Mouse (Mus musculus): ENCODE results near the gene Il10. TPM values are rescaled to one million over a fixed set of nuclear protein-coding genes. Genes with fewer than 3 reads are reported as not detected.
"Not testable (repeated sequence)": the region's sequence is repeated elsewhere in the genome, so short reads cannot be mapped to it uniquely, and the experiment has no call there.

Gene Il10
- total RNA-seq, 2 experiments from 2014 or later, result not detected

DNA sequence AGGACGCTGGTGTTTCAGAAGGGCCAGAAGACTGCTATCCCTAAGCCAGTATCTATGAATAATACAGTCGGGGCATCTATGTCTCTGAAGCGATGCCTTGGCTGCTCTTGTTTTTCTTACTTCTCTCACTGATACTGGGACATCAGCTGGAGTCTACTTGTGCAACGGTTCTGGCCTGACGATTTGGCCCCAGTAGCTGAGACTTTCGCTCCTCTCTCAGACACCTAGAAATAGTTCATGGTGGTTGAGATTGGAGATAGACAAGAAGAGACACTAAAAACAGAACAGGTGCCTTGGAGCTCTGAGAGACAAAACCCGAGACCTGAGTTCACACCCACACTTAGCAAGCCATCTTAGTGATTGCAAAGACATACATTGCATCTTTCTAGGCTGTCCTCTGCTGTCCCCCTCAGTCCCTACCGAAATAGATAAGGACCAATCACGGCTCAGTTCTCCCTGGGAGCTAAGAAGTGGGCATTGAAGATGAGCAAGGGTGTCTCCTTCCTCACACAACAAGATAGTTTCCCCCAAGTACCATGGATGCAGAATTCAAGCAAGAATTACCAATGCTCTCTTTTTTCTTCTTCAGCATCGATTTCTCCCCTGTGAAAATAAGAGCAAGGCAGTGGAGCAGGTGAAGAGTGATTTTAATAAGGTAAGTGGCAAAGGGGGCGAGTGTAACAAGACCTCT lies 2.4 kb downstream of the Il10 start:
- intact Hi-C loops (cut with DNase I), result no loop called here
- DNase-seq, result no peak
- Histone ChIP-seq H3K27ac (no peak overlapping the region), H3K4me3 (no peak overlapping the region)
- no peak for TF ChIP-seq CTCF (IDR thresholded peaks at IDR 0.05)

DNA sequence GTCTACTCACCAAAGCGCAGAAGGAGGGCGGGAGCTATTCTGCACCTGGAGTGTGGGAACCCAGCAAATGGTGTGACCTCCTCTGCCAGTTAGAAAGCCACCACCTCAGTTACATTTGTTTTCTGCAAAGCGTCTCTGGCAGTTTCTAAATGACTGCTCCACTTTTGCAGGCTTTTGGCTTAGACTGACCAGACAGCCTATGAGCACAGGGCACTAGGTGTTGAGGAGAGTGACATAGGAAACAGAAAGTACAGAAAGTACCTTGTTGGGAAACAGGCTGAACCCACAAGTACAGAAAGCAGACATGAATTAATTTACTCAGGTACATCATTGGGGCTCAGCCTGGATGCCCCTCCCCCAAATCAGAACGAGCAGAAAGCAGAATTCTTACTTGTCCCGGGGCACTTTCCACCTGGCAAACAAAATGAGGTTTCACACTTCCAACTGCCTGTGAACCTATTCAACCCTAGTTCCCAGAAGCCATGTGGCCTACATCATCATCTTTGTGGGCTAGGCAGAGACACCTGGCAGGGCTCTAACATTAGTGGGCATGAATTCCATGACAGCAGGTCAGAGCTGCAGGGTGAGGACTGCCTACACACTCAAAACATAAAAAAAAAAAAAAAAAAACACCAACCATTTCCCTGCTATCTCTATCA lies 3.1 kb downstream of the Il10 start:
- intact Hi-C loops (cut with DNase I), result no loop called here
- Histone ChIP-seq H3K27ac (no peak overlapping the region), H3K4me3 (no peak overlapping the region)
- TF ChIP-seq CTCF (IDR thresholded peaks at IDR 0.05), result no peak
- DNase-seq, result no peak

DNA sequence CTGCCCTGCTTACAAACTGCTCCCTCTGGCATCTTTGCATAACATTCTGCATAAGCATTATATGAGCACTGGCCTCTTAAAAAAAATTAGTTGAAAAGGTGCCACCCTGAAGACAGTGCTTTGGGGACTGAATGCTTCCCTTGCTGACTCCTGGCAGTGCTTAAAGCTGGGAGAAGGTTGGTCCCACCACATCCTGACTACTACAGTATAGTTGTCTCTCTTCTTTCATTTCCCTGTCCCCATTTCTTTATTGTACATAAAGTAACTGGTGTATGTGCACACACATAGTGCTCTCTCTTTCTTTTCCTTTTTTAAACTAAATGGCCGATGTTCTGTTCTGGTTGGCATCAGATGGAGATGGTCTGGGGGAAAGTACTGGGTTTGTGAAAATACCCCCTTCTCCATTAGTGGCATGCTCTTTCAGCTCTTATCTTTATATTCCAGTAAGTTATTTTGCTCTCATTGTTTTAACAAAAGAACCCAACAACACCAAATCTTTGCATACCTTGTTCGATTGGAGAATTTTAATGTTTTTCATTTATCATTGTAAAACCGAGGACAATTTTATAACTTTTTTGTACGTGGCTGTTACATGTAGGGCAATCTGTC lies 3.7 kb downstream of the Il10 start:
- H3K4me3 ChIP-seq; H3K27ac ChIP-seq; DNase-seq; intact Hi-C loops (cut with DNase I): not testable (repeated sequence)

DNA sequence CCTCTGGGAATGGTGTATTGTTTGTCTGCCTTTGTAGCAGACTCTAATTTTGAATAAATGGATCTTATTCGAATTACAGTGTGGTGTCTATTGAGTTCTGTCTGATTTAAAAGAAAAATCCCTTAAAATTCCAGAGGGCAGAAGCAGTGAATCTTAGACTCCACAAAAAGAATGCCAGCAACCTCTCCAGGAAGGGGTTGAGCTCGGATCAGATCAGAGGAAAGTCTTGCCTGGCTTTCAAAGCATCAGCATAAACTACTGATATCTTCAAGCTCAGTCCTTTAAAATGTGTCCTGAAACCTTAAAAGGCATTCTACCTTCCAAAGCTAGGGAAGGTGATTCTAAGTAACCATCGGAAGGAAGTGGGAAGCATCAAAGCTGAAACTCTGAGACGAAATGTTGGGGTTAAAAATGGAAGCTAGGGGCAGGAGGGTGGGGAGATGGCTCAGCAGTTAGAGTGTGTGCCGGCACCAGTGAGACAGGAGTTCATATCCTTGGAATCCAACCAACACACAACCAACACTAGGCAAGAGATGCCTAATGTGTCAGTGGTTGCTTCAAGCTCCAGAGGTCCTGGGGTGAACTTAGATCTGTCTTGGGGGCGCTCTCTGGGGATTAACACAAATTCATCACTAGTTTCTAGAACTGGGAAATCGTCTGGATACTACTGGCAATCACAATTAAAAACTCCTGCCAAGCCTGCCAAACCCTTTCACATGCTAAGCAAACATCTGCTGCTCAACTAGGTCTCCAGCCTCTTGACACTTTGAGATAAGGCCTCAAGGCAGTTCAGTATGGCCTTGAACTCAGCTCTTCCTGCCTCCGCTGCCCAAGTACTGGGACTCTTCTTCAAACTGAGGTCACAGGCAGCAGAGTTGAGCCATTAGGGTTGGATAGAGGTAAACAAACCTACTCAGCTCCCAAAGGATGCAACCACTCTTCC lies 5.5 kb downstream of the Il10 start:
- no peak for DNase-seq
- intact Hi-C loops (cut with DNase I), result no loop called here
- H3K27ac ChIP-seq, result no peak overlapping the region
- TF ChIP-seq CTCF (IDR thresholded peaks at IDR 0.05), result no peak
- no peak overlapping the region for H3K4me3 ChIP-seq

DNA sequence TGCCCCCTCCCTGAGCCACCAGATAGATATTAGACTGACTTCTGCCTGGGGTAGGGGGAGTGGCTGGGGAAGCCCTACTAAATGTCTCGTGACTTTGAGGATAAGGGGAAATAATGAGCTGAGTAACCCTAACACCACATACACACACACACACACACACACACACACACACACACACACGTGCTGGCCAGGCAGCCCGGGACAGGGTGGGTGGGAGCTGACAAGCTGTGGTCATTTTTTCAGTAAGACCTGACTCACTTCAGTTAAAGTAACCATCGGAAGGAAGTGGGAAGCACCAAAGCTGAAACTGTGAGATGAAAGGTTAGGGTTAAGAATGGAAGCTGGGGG lies 6.2 kb downstream of the Il10 start:
- no peak for DNase-seq
- TF ChIP-seq CTCF (IDR thresholded peaks at IDR 0.05), result no peak
- intact Hi-C loops (cut with DNase I), result no loop called here
- Histone ChIP-seq H3K4me3 (no peak overlapping the region), H3K27ac (no peak overlapping the region)

DNA sequence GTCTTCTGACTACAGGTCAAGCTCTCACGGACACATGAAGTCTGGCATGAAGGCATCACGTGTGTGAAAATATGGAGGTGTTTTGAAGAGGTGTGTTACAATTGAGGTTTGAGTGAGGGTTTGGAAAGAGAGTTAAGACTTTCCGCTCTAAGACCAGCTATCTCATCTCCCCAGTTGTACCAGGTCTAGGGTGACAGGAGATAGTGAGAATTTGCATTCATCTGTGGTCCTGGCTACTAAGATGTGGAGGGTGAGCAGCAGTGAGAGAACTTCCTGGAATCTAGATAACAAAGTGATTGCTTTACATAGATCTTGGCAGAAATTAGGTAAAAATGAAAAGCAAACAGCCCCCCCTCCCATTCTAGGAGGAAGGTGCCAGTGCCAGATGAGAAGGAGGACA lies 9.6 kb downstream of the Il10 start:
- no peak for DNase-seq
- Histone ChIP-seq H3K27ac (no peak overlapping the region), H3K4me3 (no peak overlapping the region)
- intact Hi-C loops (cut with DNase I), result no loop called here
- TF ChIP-seq CTCF (IDR thresholded peaks at IDR 0.05), result no peak

DNA sequence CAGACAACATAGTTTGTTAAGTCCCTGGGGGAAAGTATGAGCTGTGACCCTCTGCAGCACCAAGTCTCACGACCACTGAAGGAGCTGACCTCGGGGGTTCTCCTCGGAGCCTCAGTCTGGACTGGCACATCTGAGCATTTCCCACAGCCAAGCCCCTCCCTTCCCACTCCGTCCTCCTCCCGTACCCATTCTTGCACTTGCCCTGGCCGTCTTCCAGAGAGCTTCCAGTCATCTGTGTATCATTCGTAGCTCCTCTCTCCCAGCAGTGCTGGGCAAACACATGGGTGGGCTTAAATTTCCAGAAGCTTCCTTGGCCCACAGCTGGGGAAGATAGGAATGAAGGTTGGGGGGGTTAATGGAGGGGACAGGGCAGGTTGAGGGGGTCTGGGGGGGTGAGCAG lies 10.6 kb downstream of the Il10 start:
- intact Hi-C loops (cut with DNase I), result no loop called here
- Histone ChIP-seq H3K27ac (no peak overlapping the region), H3K4me3 (no peak overlapping the region)
- no peak for DNase-seq
- TF ChIP-seq CTCF (IDR thresholded peaks at IDR 0.05), result no peak

DNA sequence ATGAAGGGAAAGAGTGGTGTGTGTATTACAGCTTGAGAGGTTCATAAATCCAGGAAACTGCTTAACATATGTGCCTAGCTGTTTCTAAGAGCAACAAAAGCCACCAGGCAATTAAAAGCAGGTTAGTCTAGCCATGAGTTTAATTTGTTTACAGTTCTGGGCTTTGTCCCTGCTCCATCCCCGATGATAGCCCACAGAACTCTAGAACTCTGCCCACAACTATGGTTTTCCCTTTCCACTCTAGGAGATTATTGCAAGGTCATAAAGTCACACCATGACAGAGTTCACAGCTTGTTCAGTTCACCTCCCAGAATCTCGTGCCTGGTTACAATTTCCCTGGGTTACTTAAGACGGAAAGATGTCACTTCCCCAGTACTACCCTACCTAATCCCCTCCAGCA lies 11.6 kb downstream of the Il10 start:
- intact Hi-C loops (cut with DNase I), result no loop called here
- Histone ChIP-seq H3K27ac (no peak overlapping the region), H3K4me3 (no peak overlapping the region)
- no peak for TF ChIP-seq CTCF (IDR thresholded peaks at IDR 0.05)
- no peak for DNase-seq

DNA sequence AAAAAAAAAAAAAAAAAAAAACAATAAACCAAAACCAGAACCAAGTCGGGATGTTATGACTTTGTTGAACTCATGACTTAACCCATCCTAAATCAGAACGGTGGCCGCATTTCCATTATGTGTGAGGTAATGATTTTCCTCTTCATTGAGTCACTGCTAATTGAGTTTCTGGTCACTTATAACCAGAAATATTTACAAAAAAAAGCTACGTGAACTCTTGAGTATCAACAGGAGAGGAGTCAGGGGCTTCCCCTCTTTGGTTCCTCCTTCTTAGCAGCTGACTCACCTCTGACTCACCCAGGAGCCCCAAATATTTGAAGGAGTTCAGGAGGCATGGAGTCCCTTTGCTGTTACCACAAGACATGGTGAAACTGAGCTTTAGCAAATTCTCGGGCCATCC lies 18.4 kb downstream of the Il10 start:
- DNase-seq, result no peak
- no peak overlapping the region for H3K27ac ChIP-seq

DNA sequence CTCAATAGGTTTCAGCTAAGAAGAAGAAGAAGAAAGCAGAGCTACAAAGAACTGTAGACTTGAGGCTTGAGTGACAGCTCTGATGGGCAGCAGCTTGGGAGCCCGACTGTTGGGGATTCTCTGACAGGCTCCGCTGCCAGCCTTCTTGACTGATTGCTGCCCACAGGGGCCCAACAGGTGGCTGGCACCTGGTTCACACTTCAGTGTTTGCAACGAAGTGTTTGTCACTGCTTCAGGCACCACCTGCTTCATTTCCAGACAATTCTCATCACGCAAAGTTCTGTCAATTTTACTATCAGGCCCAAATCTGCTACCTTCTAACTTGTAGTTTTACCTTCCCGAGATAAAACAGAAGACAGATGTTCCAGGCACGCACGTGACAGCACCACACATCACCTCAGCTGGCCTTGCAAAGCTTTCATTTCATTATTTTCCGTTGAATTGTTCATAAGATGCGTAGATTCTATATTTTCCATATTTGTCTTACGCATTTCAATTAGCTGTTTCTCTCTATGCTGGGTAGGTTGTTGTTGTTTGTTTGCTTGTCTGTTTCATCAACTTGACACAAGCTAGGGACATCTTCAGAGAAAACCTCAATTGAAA lies 18.9 kb downstream of the Il10 start:
- H3K27ac ChIP-seq, result no peak overlapping the region
- intact Hi-C loops (cut with DNase I), result no loop called here
- TF ChIP-seq CTCF (IDR thresholded peaks at IDR 0.05), result no peak
- H3K4me3 ChIP-seq, result no peak overlapping the region
- DNase-seq, result no peak

More for the DNA sequence above, 18.4 kb downstream of the Il10 start:
- intact Hi-C loops (cut with DNase I), result no loop called here
- H3K4me3 ChIP-seq, result no peak overlapping the region
- no peak for TF ChIP-seq CTCF (IDR thresholded peaks at IDR 0.05)

DNA sequence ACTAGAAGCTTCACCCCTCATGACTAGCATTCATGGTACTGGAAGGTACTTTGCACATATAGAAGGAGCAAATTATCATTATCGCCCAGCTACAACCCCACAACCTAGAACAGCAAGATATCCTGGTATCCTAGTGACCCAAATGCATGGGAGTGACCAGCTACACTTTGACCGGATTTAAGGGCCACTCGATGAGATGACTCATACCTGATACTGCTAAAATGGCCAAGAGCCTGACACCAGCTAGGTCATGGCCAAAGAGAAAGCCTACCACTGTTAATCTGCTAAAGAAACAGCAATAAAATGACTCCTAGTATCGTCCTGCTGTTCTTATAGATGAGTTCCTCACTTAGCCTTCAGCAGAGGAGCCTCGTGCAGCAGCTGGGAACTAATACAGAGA lies 19.8 kb downstream of the Il10 start:
- intact Hi-C loops (cut with DNase I), result no loop called here
- H3K4me3 ChIP-seq, result no peak overlapping the region
- DNase-seq, result no peak
- TF ChIP-seq CTCF (IDR thresholded peaks at IDR 0.05), result no peak
- H3K27ac ChIP-seq, result no peak overlapping the region

DNA sequence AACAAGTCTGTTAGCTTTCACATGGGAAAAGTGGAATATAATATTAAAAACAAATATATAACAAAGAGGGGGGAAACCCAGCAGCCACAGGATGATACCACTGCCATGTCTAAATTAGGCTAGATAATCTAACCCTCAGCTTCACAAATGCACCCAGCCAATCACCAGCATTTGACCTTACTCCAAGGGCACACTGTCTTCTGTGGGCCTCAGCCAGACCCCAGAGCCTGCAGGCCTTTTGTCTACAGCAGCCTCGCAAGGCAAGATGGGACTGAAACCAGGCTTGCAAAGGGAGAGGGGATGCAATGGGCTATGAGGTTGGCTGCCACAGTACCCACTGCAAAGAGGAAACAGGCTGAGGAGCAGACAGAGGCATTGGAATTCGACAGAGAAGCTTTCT lies 22.6 kb downstream of the Il10 start:
- intact Hi-C loops (cut with DNase I), result no loop called here
- DNase-seq, result no peak
- Histone ChIP-seq H3K4me3 (no peak overlapping the region), H3K27ac (no peak overlapping the region)
- TF ChIP-seq CTCF (IDR thresholded peaks at IDR 0.05), result no peak
